Mouse (Mus musculus) right cerebral cortex, postnatal 10 days (tissue): ENCODE measurements at regions not wholly inside any gene's neighbourhood (a gene's known extent, or its start where the extent isn't known, plus 50 kb on each side); places are given as distances from the start of the nearest gene placed in this dataset.

Experiments used
- DNase-seq, 2 experiments: peaks; one replicate each; pipeline ENCODE4 v3.0.0; 2021; ENCODE audit warnings: low spot score in 2 of 2

GRCm38 (mm10) chr1:72002471-72003116 is 209.5 kb downstream of the Mreg start:
- peak; percentile 28 to 43 for DNase-seq

- no peak for DNase-seq
These were observed 211.4 kb downstream of the Mreg start for GRCm38 (mm10) chr1:72000741-72001140.

- DNase-seq: no peak
These were observed 215.3 kb downstream of the Mreg start for GRCm38 (mm10) chr1:71996828-71997227.

GRCm38 (mm10) chr1:71996234-71996619 is 215.9 kb downstream of the Mreg start:
- no peak for DNase-seq

GRCm38 (mm10) chr1:71995573-71996233 is 216.4 kb downstream of the Mreg start:
- DNase-seq: no peak

GRCm38 (mm10) chr1:71990936-71991335 is 221.2 kb downstream of the Mreg start:
- no peak for DNase-seq

- DNase-seq: no peak
These were observed 224.0 kb downstream of the Mreg start for GRCm38 (mm10) chr1:71988086-71988485.

GRCm38 (mm10) chr1:71986047-71986446 is 226.1 kb downstream of the Mreg start:
- no peak for DNase-seq

- no peak for DNase-seq
These were observed 228.3 kb downstream of the Mreg start for GRCm38 (mm10) chr1:71983786-71984185.

GRCm38 (mm10) chr1:71982423-71983262 is 229.5 kb downstream of the Mreg start:
- no peak for DNase-seq

- no peak for DNase-seq
These were observed 231.5 kb downstream of the Mreg start for GRCm38 (mm10) chr1:71980624-71981023.

- no peak for DNase-seq
These were observed 232.8 kb downstream of the Mreg start for GRCm38 (mm10) chr1:71979261-71979660.

GRCm38 (mm10) chr1:71977361-71977760 is 234.7 kb downstream of the Mreg start:
- no peak for DNase-seq

- DNase-seq: no peak
These were observed 237.4 kb downstream of the Mreg start for GRCm38 (mm10) chr1:71974715-71975114.

GRCm38 (mm10) chr1:71971943-71972342 is 240.2 kb downstream of the Mreg start:
- no peak for DNase-seq

- DNase-seq: no peak
These were observed 241.3 kb downstream of the Mreg start for GRCm38 (mm10) chr1:71970771-71971170.

- no peak for DNase-seq
These were observed 244.5 kb downstream of the Mreg start for GRCm38 (mm10) chr1:71967574-71968104.

- DNase-seq: no peak
These were observed 247.5 kb downstream of the Mreg start for GRCm38 (mm10) chr1:71964450-71965126.

GRCm38 (mm10) chr1:71956940-71957339 is 255.2 kb downstream of the Mreg start:
- DNase-seq: no peak

- DNase-seq: no peak
These were observed 256.8 kb downstream of the Mreg start for GRCm38 (mm10) chr1:71955331-71955730.

- no peak for DNase-seq
These were observed 258.8 kb downstream of the Mreg start for GRCm38 (mm10) chr1:71953292-71953691.

GRCm38 (mm10) chr1:71949549-71949948 is 262.6 kb downstream of the Mreg start:
- no peak for DNase-seq
